Mouse (Mus musculus) intestine, embryonic 16.5 days (tissue): Measurements from ENCODE around the gene Pramel1. TPM values are rescaled to one million over a fixed set of nuclear protein-coding genes. Genes with fewer than 3 reads are reported as not detected.
"Not testable (repeated sequence)": the region's sequence is repeated elsewhere in the genome, so short reads cannot be mapped to it uniquely, and the experiment has no call there.

Source experiments
- ATAC-seq: fragments of 200-750 bp; cut with Nextera tagmentation; 2 replicates; pipeline ENCODE4 v1.8.0; 2017; ENCODE audit warnings: moderate TSS enrichment, moderate library complexity
- H3K27ac ChIP-seq: fragments of 300-500 bp; sonication (generic); 2 replicates; pipeline ENCODE4 v1.5.1; 2014; ENCODE audit warnings: mild to moderate bottlenecking, low read length
- H3K27me3 ChIP-seq: fragments of 300-500 bp; sonication (generic); replicated peaks from 2 replicates; pipeline ENCODE4 v1.6.1; 2014; ENCODE audit warnings: low read length, control low read depth, mixed read lengths; ENCODE audit not compliant: control insufficient read depth, insufficient read depth
- H3K36me3 ChIP-seq: fragments of 300-500 bp; sonication (generic); 2 replicates; pipeline ENCODE4 v1.6.1; 2014; ENCODE audit warnings: low read length, control low read depth; ENCODE audit not compliant: control insufficient read depth, insufficient read depth
- H3K4me1 ChIP-seq: fragments of 300-500 bp; sonication (generic); 2 replicates; pipeline ENCODE4 v1.6.1; 2014; ENCODE audit warnings: low read length, control low read depth, mixed read lengths; ENCODE audit not compliant: control insufficient read depth, insufficient read depth
- H3K4me2 ChIP-seq: fragments of 300-500 bp; sonication (generic); 2 replicates; pipeline ENCODE4 v1.6.1; 2014; ENCODE audit warnings: low read depth, low read length, control low read depth
- H3K4me3 ChIP-seq: fragments of 300-500 bp; sonication (generic); 2 replicates; pipeline ENCODE4 v1.5.1; 2014; ENCODE audit warnings: mild to moderate bottlenecking, low read length
- H3K9ac ChIP-seq: fragments of 300-500 bp; sonication (generic); 2 replicates; pipeline ENCODE4 v1.6.1; 2014; ENCODE audit warnings: low read depth, low read length
- H3K9me3 ChIP-seq: fragments of 300-500 bp; sonication (generic); 2 replicates; pipeline ENCODE4 v1.6.1; 2016; ENCODE audit warnings: low read length, control low read depth; ENCODE audit not compliant: control insufficient read depth
- WGBS: fragments of 180-500 bp; shearing (Covaris S2); extraction: QIAGEN DNeasy Blood & Tissue Kit; methylation state at CpG from one replicate; pipeline ENCODE4 v1.1.7; 2014; 5-methylcytosine and 5-hydroxymethylcytosine counted together
- polyA plus RNA-seq: library from polyadenylated mRNA; unstranded; fragments of >200 nt; fragmentation: Nextera tagmentation; extraction: Ambion mirVana; gene quantifications from 2 replicates; pipeline ENCODE4 v1.2.1, GENCODE M21; 2015

The Pramel1 gene
- polyA plus RNA-seq, 1 experiment from 2014 or later, result not detected

- Histone ChIP-seq H3K9ac (no peak overlapping the region), H3K4me1 (peaks cover 3% of the 10 kb centered on the region; the same call in 1 of the 2 replicates), H3K36me3 (peaks cover 28% of the 10 kb centered on the region), H3K4me2 (no peak overlapping the region), H3K27me3 (no peaks in the 10 kb centered on the region), H3K4me3 (no peak overlapping the region), H3K27ac (no peak overlapping the region), H3K9me3 (no peaks in the 10 kb centered on the region)
- WGBS, result 93% methylated on average over 3 of the region's 3 CpGs
- no peak for ATAC-seq
These were observed 19.9 kb downstream of the Pramel1 start for GRCm38 (mm10) chr4:143414121-143414520.

DNA sequence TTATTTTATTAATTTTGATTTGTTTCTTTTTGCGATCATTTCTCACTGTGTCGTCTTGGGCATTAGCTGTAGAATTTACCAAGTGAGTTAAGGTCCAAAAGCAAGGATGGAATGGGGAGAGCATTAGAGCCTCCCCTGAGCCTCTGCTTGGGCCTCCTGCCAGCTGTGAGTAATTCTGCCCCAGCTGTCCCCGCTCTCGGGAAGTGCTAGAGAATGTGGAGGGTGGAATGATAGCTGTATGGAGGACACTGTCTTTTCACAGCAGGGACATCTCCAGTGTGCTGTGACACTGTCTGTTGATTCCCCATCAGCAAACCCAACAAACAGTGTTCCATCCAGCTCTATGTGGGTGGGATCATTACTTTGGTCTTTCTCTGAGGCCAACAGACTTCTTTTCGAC is 32.5 kb downstream of the Pramel1 start:
- H3K27me3 ChIP-seq, H3K4me2 ChIP-seq, H3K27ac ChIP-seq, H3K4me1 ChIP-seq, H3K36me3 ChIP-seq, H3K9ac ChIP-seq, H3K9me3 ChIP-seq, H3K4me3 ChIP-seq: not testable (repeated sequence)
- WGBS, result 60% methylated on average over 5 of the region's 5 CpGs
- ATAC-seq, result 0 out of 2 replicates have a peak, but pooled peaks have one; percentile 50

Other genes starting within 250 kb of the Pramel1 start
- gene Prdm2, start 181.4 kb upstream of the Pramel1 start, polyA plus RNA-seq, result 6.9 and 7.0 TPM in 2 replicates
- gene Pdpn, start 94.9 kb upstream of the Pramel1 start, polyA plus RNA-seq, result 22.3 and 22.6 TPM in 2 replicates
- not detected in 2 replicates for gene Lrrc38, start 44.7 kb upstream of the Pramel1 start, polyA plus RNA-seq
- gene Pramef8, start 18.0 kb downstream of the Pramel1 start, polyA plus RNA-seq, result 12.5 and 13.9 TPM in 2 replicates
- gene Oog4, start 55.9 kb downstream of the Pramel1 start, polyA plus RNA-seq, result not detected in 2 replicates
- gene Gm13043, start 116.9 kb downstream of the Pramel1 start, polyA plus RNA-seq, result not detected in 2 replicates
- not detected in 2 replicates for gene Gm13040, start 141.5 kb downstream of the Pramel1 start, polyA plus RNA-seq
- gene BC080695, start 157.3 kb downstream of the Pramel1 start, polyA plus RNA-seq, result not detected in 2 replicates
- not detected in 2 replicates for gene Gm13057, start 157.3 kb downstream of the Pramel1 start, polyA plus RNA-seq
- gene Gm13083, start 220.6 kb downstream of the Pramel1 start, polyA plus RNA-seq, result not detected in 2 replicates